Mouse (Mus musculus) ES-Bruce4 (cell line): Measurements from ENCODE around the gene A030003K21Rik. TPM values are rescaled to one million over a fixed set of nuclear protein-coding genes. Genes with fewer than 3 reads are reported as not detected.
A peak's percentile ranks its signal among the peaks of the same experiment; 100 is the strongest.
"Not testable (repeated sequence)": the region's sequence is repeated elsewhere in the genome, so short reads cannot be mapped to it uniquely, and the experiment has no call there.

Experiments used
- H3K27ac ChIP-seq: 2 replicates; pipeline ENCODE4 v1.5.1; 2012; ENCODE audit warnings: low read length, inconsistent platforms; ENCODE audit not compliant: insufficient read depth
- H3K27me3 ChIP-seq: 2 replicates; pipeline ENCODE4 v1.6.1; 2012; ENCODE audit warnings: mild to moderate bottlenecking, low read length, inconsistent platforms; ENCODE audit not compliant: control insufficient read depth, poor library complexity, insufficient read depth, severe bottlenecking
- H3K36me3 ChIP-seq: 2 replicates; pipeline ENCODE4 v1.6.1; 2012; ENCODE audit warnings: inconsistent platforms, mild to moderate bottlenecking, low read length, moderate library complexity; ENCODE audit not compliant: control insufficient read depth, poor library complexity, insufficient read depth, severe bottlenecking
- H3K4me1 ChIP-seq: one replicate; pipeline ENCODE4 v1.8.1; 2011; ENCODE audit warnings: low read length; ENCODE audit not compliant: control insufficient read depth, insufficient read depth
- H3K4me3 ChIP-seq: 2 replicates; pipeline ENCODE4 v1.5.1; 2011; ENCODE audit warnings: low read depth, mild to moderate bottlenecking, low read length
- H3K9ac ChIP-seq: 2 replicates; pipeline ENCODE4 v1.6.1; 2012; ENCODE audit warnings: low read depth, mild to moderate bottlenecking, inconsistent platforms; ENCODE audit not compliant: poor library complexity, severe bottlenecking
- H3K9me3 ChIP-seq: replicated peaks from 2 replicates; pipeline ENCODE4 v1.6.1; 2012; ENCODE audit warnings: mild to moderate bottlenecking, low read length, inconsistent platforms; ENCODE audit not compliant: control insufficient read depth, poor library complexity, insufficient read depth, severe bottlenecking
- CTCF ChIP-seq: IDR thresholded peaks from one replicate; pipeline ENCODE4 v1.8.1; 2011; ENCODE audit warnings: low read depth, low read length
- EP300 ChIP-seq: IDR thresholded peaks from 2 replicates; pipeline ENCODE4 v1.6.1; 2011; ENCODE audit warnings: low read depth, low read length; ENCODE audit not compliant: insufficient read depth
- POLR2A ChIP-seq: IDR thresholded peaks from one replicate; pipeline ENCODE4 v1.8.1; 2011; ENCODE audit warnings: low read length; ENCODE audit not compliant: insufficient read depth
- polyA plus RNA-seq: library from polyadenylated mRNA; stranded (reverse); fragments of >200 nt; gene quantifications from 2 replicates; pipeline ENCODE4 v1.2.4, GENCODE M21; 2011; ENCODE audit warnings: low read depth; ENCODE audit not compliant: missing spikeins, insufficient read depth, insufficient read length

Gene A030003K21Rik
- polyA plus RNA-seq, 1 experiment: not detected

DNA sequence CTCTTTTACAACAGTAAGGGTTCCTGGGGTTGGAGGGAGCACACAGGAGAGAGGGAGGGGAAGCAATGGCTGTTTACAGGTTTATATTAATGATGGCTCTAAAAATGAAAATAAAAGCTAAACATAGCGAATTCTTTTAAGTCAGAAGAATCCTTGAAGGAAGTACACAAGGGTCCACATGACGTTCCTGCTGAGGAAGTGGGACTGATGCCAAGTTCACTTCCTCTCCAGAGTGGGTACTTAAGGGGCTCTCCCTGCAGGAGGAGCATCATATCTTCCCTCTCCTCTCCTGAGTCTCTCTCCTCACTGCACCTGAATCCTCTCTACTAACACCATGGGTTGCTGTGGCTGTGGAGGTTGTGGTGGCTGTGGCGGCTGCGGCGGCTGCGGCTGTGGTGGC is 18.5 kb downstream of the A030003K21Rik start, which contains the start of gene A030014E15Rik:
Gene A030014E15Rik, plus strand, starts transcription at position 268 of the 400 bp plus-strand sequence.
- H3K9ac ChIP-seq: no peak within 1 kb of the TSS
- H3K4me3 ChIP-seq: peak within 1 kb of the TSS; percentile 77
- H3K27me3 ChIP-seq: no peaks in the 10 kb centered on the region
- H3K9me3 ChIP-seq: no peaks in the 10 kb centered on the region
- H3K4me1 ChIP-seq: no peaks in the 10 kb centered on the region
- no peaks in the 10 kb centered on the region for H3K36me3 ChIP-seq
- no peak for TF ChIP-seq EP300
- H3K27ac ChIP-seq: no peak within 1 kb of the TSS

DNA sequence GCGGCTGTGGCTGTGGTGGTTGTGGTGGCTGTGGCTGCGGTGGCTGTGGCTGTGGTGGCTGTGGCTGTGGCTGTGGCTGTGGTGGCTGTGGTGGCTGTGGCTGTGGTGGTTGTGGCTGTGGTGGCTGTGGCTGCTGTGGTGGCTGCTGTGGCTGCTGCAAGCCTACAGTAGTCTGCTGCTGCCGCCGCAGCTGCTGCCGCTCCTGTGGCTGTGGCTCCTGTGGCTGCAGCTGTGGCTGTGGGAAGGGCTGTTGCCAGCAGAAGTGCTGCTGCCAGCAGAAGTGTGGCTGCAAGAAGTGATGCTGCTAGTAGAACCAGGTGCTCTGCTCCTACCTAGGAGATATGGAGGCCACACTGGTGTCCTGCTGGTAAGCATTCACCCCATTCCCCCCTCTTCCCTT is 29.8 kb downstream of the A030003K21Rik start:
- not testable (repeated sequence) for H3K27ac ChIP-seq, H3K4me3 ChIP-seq, H3K9ac ChIP-seq, H3K36me3 ChIP-seq, H3K27me3 ChIP-seq, H3K9me3 ChIP-seq, H3K4me1 ChIP-seq

DNA sequence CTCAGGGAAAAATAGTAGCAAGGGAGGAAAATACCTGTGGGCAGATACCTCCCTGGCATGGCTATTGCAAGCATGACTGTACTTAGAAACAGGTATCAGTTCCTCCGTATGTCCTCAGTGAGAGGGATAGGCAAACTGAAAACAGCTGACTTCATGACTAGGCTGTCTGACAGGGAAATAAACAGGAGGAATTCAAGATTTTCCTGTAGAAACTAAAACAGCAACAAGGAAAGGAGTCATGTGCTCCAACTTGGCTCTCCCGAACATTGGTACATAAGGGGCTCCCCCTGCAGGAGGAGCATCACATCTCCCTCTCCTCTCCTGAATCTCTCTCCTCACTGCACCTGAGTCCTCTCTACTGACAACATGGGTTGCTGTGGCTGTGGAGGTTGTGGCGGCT is 30.2 kb downstream of the A030003K21Rik start, which contains the start of gene A030005L19Rik:
Gene A030005L19Rik, plus strand, starts transcription at position 301 of the 400 bp plus-strand sequence.
- H3K4me3 ChIP-seq: no peak within 1 kb of the TSS
- H3K27me3 ChIP-seq: no peaks in the 10 kb centered on the region; the same call in 1 of the 2 replicates
- no peaks in the 10 kb centered on the region for H3K4me1 ChIP-seq
- no peak within 1 kb of the TSS for H3K27ac ChIP-seq
- no peaks in the 10 kb centered on the region for H3K36me3 ChIP-seq
- TF ChIP-seq POLR2A (no peak), CTCF (peak; percentile 18)
- no peak within 1 kb of the TSS for H3K9ac ChIP-seq
- H3K9me3 ChIP-seq: no peaks in the 10 kb centered on the region

DNA sequence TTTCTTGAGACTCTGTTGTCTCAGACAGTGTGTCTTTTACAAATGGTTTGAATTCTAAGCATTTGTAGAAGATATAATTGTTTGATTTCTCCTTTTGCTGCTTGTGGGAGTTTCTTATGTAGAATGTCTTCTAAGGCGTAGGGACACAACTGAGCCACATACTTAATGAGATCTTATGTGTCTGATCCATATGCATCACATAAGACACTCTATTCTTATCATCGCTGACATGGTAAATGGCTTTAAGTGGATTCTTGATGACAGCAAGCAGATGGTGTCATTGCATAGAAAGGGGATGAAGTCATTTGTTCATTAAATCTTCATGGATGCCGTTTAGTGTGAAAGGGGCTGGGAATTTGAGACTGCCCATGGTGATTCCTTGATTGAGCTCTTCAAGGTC is 37.3 kb downstream of the A030003K21Rik start:
- Histone ChIP-seq H3K4me3 (no peak overlapping the region), H3K9ac (no peak overlapping the region), H3K4me1 (no peaks in the 10 kb centered on the region), H3K36me3 (peaks cover 10% of the 10 kb centered on the region), H3K9me3 (no peaks in the 10 kb centered on the region), H3K27ac (no peak overlapping the region), H3K27me3 (no peaks in the 10 kb centered on the region; the same call in 1 of the 2 replicates)
- TF ChIP-seq EP300: no peak
- no peak for TF ChIP-seq CTCF
- no peak for TF ChIP-seq POLR2A

DNA sequence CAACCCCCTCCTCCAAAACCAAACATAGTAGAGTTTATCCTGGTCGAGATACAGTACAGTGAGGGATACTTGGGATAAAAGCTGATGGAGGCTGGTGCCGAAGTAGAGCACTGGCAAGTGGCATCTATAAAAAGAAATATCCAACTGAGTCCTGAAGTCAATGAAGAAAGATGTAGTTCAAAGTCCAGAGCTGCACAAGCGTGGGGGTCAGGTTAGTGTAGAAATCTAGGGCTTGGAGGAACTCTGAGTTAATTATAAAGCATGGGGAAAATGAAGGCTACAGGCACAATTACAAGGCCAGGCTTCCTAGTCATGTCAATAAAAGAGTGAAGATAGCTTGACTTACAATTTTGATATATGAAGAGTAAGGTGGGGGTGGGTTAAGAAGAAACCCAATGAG is 42.0 kb downstream of the A030003K21Rik start:
- no peak overlapping the region for H3K4me3 ChIP-seq
- H3K27me3 ChIP-seq: no peaks in the 10 kb centered on the region
- no peak overlapping the region for H3K9ac ChIP-seq
- H3K27ac ChIP-seq: no peak overlapping the region
- no peaks in the 10 kb centered on the region for H3K4me1 ChIP-seq
- no peak for TF ChIP-seq EP300
- TF ChIP-seq CTCF: no peak
- TF ChIP-seq POLR2A: no peak
- H3K9me3 ChIP-seq: no peaks in the 10 kb centered on the region
- peaks cover 27% of the 10 kb centered on the region for H3K36me3 ChIP-seq

DNA sequence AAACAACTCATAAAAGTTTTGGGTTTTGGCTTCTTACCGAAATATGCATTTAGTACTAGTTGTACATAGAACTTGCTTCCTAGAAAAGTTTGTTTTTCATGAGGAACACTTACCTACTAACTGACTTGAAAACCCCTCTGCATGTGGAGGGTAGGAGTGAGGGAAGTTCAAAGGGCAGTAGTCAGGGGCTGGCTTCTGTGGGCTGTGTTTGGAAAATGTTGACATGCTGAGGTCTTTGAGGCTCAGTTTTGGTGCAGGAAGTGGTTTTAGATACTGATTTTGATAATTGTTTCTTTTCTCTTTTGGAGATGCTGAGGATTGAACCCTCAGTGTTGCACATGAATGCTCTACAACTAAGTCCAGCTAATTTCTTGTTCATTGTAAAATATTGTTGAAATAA is 42.6 kb downstream of the A030003K21Rik start:
- no peaks in the 10 kb centered on the region for H3K27me3 ChIP-seq
- H3K9me3 ChIP-seq: no peaks in the 10 kb centered on the region
- no peak overlapping the region for H3K9ac ChIP-seq
- peaks cover 27% of the 10 kb centered on the region for H3K36me3 ChIP-seq
- TF ChIP-seq CTCF (no peak), POLR2A (no peak), EP300 (no peak)
- no peaks in the 10 kb centered on the region for H3K4me1 ChIP-seq
- H3K27ac ChIP-seq: no peak overlapping the region
- H3K4me3 ChIP-seq: no peak overlapping the region
